Mouse (Mus musculus) neural tube, embryonic 12.5 days (tissue): Measurements from ENCODE around the gene Trak2. TPM values are rescaled to one million over a fixed set of nuclear protein-coding genes. Genes with fewer than 3 reads are reported as not detected.
"Not testable (repeated sequence)": the region's sequence is repeated elsewhere in the genome, so short reads cannot be mapped to it uniquely, and the experiment has no call there.

Source experiments
- ATAC-seq: fragments of 200-750 bp; cut with Nextera tagmentation; 2 replicates; pipeline ENCODE4 v1.8.0; 2017; ENCODE audit warnings: low read depth, mild to moderate bottlenecking, moderate TSS enrichment, moderate library complexity; ENCODE audit not compliant: low FRiP score
- H3K27ac ChIP-seq: fragments of 300-500 bp; sonication (generic); 2 replicates; pipeline ENCODE4 v1.5.1; 2016
- H3K27me3 ChIP-seq: fragments of 300-500 bp; sonication (generic); replicated peaks from 2 replicates; pipeline ENCODE4 v1.6.1; 2016; ENCODE audit warnings: mild to moderate bottlenecking
- H3K36me3 ChIP-seq: fragments of 300-500 bp; sonication (generic); 2 replicates; pipeline ENCODE4 v1.6.1; 2016; ENCODE audit warnings: mild to moderate bottlenecking
- H3K4me1 ChIP-seq: fragments of 300-500 bp; sonication (generic); 2 replicates; pipeline ENCODE4 v1.6.1; 2016
- H3K4me2 ChIP-seq: fragments of 300-500 bp; sonication (generic); replicated peaks from 2 replicates; pipeline ENCODE4 v1.6.1; 2016; ENCODE audit warnings: mild to moderate bottlenecking
- H3K4me3 ChIP-seq: fragments of 300-500 bp; sonication (generic); 2 replicates; pipeline ENCODE4 v1.5.1; 2016
- H3K9ac ChIP-seq: fragments of 300-500 bp; sonication (generic); 2 replicates; pipeline ENCODE4 v1.6.1; 2016; ENCODE audit warnings: mild to moderate bottlenecking
- H3K9me3 ChIP-seq: fragments of 300-500 bp; sonication (generic); 2 replicates; pipeline ENCODE4 v1.6.1; 2016; ENCODE audit warnings: mild to moderate bottlenecking
- WGBS: fragments of 180-500 bp; shearing (Covaris S2); methylation state at CpG from one replicate; pipeline ENCODE4 v1.1.7; 2016; 5-methylcytosine and 5-hydroxymethylcytosine counted together
- polyA plus RNA-seq: library from polyadenylated mRNA; unstranded; fragments of >200 nt; fragmentation: Nextera tagmentation; extraction: Ambion mirVana; gene quantifications from 2 replicates; pipeline ENCODE4 v1.2.1, GENCODE M21; 2016

Trak2 gene
- polyA plus RNA-seq, 1 experiment from 2014 or later, result 18.5 TPM

DNA sequence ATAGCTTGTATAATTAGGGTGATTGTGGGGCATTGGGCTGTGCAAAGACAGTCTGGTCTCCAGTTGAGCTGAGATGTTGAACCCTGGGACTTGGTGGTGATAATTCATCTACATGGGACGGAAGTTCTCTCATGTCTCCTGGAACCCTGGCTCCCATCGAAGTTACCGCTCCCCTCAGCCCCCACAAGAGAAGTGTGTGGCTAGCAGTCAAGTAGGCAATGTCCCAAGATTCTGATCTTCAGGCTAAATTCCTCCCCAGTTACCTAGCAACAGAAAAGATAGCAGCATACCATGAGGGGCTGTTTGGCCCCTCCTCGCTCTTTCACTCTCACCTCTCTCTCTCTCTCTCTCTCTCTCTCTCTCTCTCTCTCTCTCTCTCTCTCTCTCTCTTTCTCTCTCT, 114.1 kb downstream of the Trak2 start:
- not testable (repeated sequence) for ATAC-seq, H3K27ac ChIP-seq, H3K4me3 ChIP-seq, H3K4me2 ChIP-seq, H3K36me3 ChIP-seq, H3K9me3 ChIP-seq, H3K4me1 ChIP-seq, H3K27me3 ChIP-seq, H3K9ac ChIP-seq
- WGBS, result 84% methylated on average over 4 of the region's 4 CpGs

DNA sequence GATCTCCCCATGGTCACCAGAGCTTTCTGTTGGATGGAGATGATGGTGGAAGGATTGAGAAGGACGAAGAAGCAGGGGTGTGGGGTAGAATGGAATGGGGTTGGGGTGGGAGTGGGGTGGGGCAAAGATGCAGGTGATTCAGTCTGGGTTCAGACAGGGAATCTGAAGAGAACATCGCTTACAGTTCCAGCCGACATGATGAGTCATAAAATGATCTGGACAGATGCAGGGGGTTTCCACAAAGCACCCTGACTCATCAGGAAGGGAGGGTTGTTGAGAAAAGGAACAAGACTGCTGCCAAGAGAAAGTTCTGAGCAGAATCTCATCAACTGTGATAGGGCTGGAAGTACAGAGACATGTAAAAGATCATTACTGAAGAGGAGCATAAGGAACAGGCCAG, 116.4 kb downstream of the Trak2 start:
- not testable (repeated sequence) for H3K27me3 ChIP-seq, H3K4me1 ChIP-seq, ATAC-seq, H3K9me3 ChIP-seq, H3K27ac ChIP-seq, H3K36me3 ChIP-seq, H3K4me3 ChIP-seq, H3K4me2 ChIP-seq, H3K9ac ChIP-seq
- WGBS, result 89% methylated on average over 3 of the region's 3 CpGs

Other genes starting within 250 kb of the Trak2 start
- gene Casp8, start 178.1 kb downstream of the Trak2 start, polyA plus RNA-seq, result 11.3 and 13.5 TPM in 2 replicates
- gene Stradb, start 92 bp upstream of the Trak2 start, polyA plus RNA-seq, result 45.2 and 46.3 TPM in 2 replicates
- gene C2cd6, start 121.5 kb upstream of the Trak2 start, polyA plus RNA-seq, result 0.19 TPM in 1 of 2 replicates, not detected in the other
- 39.9 and 45.1 TPM in 2 replicates for gene Tmem237, start 147.0 kb upstream of the Trak2 start, polyA plus RNA-seq
- gene Mpp4, start 190.0 kb upstream of the Trak2 start, polyA plus RNA-seq, result 0.42 and 0.46 TPM in 2 replicates